Mouse (Mus musculus) CH12.LX (cell line): ENCODE data around the gene Tll1. TPM values are rescaled to one million over a fixed set of nuclear protein-coding genes. Genes with fewer than 3 reads are reported as not detected.

Experiments
- DNase-seq: peaks from one replicate; pipeline ENCODE4 v3.0.0-alpha.2; 2013; ENCODE audit errors: extremely low read depth
- H3K27ac ChIP-seq: 2 replicates; pipeline ENCODE4 v1.5.1; 2012; ENCODE audit warnings: low read depth, mild to moderate bottlenecking, control low read depth, moderate library complexity; ENCODE audit not compliant: insufficient read depth
- H3K27me3 ChIP-seq: replicated peaks from 2 replicates; pipeline ENCODE3; 2012; ENCODE audit warnings: inconsistent platforms
- H3K36me3 ChIP-seq, 2 experiments: replicated peaks in 1 of 2; 2 replicates each; pipeline versions ENCODE3 to v1.6.1; 2012; ENCODE audit warnings: inconsistent platforms in 1 of 2, low read length in 1 of 2, mild to moderate bottlenecking in 1 of 2, mixed read lengths in 1 of 2, moderate library complexity in 1 of 2; ENCODE audit not compliant: control insufficient read depth in 1 of 2, insufficient read depth in 1 of 2
- H3K4me1 ChIP-seq, 2 experiments: 2 replicates each; pipeline ENCODE4 v1.6.1; 2012; ENCODE audit warnings: inconsistent platforms in 1 of 2, moderate library complexity in 1 of 2; ENCODE audit not compliant: insufficient read depth in 2 of 2, control insufficient read depth in 1 of 2
- H3K4me2 ChIP-seq: 2 replicates; pipeline ENCODE4 v1.6.1; 2012; ENCODE audit warnings: low read depth, mild to moderate bottlenecking, control low read depth; ENCODE audit not compliant: poor library complexity, insufficient read depth, severe bottlenecking
- H3K4me3 ChIP-seq, 3 experiments: fragments of 150-350 bp in 1 of 3; sonication (generic) in 1 of 3; replicated peaks in 1 of 3; 2 replicates each; pipeline versions ENCODE3 to v1.5.1; 2011 to 2012; ENCODE audit warnings: low read depth in 2 of 3, low read length in 2 of 3, mild to moderate bottlenecking in 2 of 3, moderate library complexity in 2 of 3, control low read depth in 1 of 3, improper control_type of control experiment in 1 of 3, inconsistent platforms in 1 of 3, mixed read lengths in 1 of 3; ENCODE audit not compliant: poor library complexity in 1 of 3
- H3K79me2 ChIP-seq: replicated peaks from 2 replicates; pipeline ENCODE4 v1.6.1; 2012; ENCODE audit warnings: mild to moderate bottlenecking, moderate library complexity; ENCODE audit not compliant: control insufficient read depth, poor library complexity, insufficient read depth, severe bottlenecking; ENCODE audit errors: extremely low read depth
- H3K9ac ChIP-seq: 2 replicates; pipeline ENCODE4 v1.6.1; 2012; ENCODE audit warnings: low read depth, mild to moderate bottlenecking, control low read depth, moderate library complexity; ENCODE audit not compliant: insufficient read depth
- H3K9me3 ChIP-seq: replicated peaks from 2 replicates; pipeline ENCODE3; 2012; ENCODE audit warnings: low read length, inconsistent platforms, mixed read lengths
- BHLHE40 ChIP-seq: IDR thresholded peaks from 2 replicates; pipeline ENCODE4 v1.6.1; 2011; ENCODE audit warnings: mild to moderate bottlenecking, low read depth, low read length, improper control_type of control experiment
- CHD1 ChIP-seq: IDR thresholded peaks from 2 replicates; pipeline ENCODE4 v1.6.1; 2012; ENCODE audit warnings: low read depth, low read length, improper control_type of control experiment, inconsistent platforms
- CHD2 ChIP-seq: IDR thresholded peaks from 2 replicates; pipeline ENCODE4 v1.6.1; 2011; ENCODE audit warnings: low read length, improper control_type of control experiment
- E2F4 ChIP-seq: IDR thresholded peaks from 2 replicates; pipeline ENCODE4 v1.6.1; 2011; ENCODE audit warnings: low read depth, low read length, improper control_type of control experiment; ENCODE audit not compliant: insufficient replicate concordance
- ELF1 ChIP-seq: IDR thresholded peaks from 2 replicates; pipeline ENCODE4 v1.6.1; 2014; ENCODE audit warnings: low read depth, mild to moderate bottlenecking, inconsistent platforms, low read length, improper control_type of control experiment
- ETS1 ChIP-seq: conservative IDR thresholded peaks from 2 replicates; pipeline ENCODE4 v1.6.1; 2012; ENCODE audit warnings: low read depth, mild to moderate bottlenecking, inconsistent platforms, low read length, improper control_type of control experiment, moderate library complexity
- GABPA ChIP-seq: IDR thresholded peaks from 2 replicates; pipeline ENCODE4 v1.6.1; 2012; ENCODE audit warnings: low read depth, low read length, improper control_type of control experiment, inconsistent platforms; ENCODE audit not compliant: insufficient replicate concordance
- HCFC1 ChIP-seq: IDR thresholded peaks from 2 replicates; pipeline ENCODE4 v1.6.1; 2012; ENCODE audit warnings: low read depth, mild to moderate bottlenecking, inconsistent platforms, low read length, improper control_type of control experiment
- JUN ChIP-seq: IDR thresholded peaks from 2 replicates; pipeline ENCODE4 v1.6.1; 2011; ENCODE audit warnings: low read depth, mild to moderate bottlenecking, low read length, improper control_type of control experiment, moderate library complexity; ENCODE audit not compliant: insufficient read depth
- JUND ChIP-seq: conservative IDR thresholded peaks from 2 replicates; pipeline ENCODE4 v1.6.1; 2011; ENCODE audit warnings: low read depth, low read length, improper control_type of control experiment
- MAFK ChIP-seq: IDR thresholded peaks from 2 replicates; pipeline ENCODE4 v1.6.1; 2011; ENCODE audit warnings: low read length, improper control_type of control experiment; ENCODE audit not compliant: insufficient replicate concordance
- MAX ChIP-seq: IDR thresholded peaks from 2 replicates; pipeline ENCODE4 v1.6.1; 2011; ENCODE audit warnings: low read length, improper control_type of control experiment
- MYC ChIP-seq: IDR thresholded peaks from 2 replicates; pipeline ENCODE4 v1.6.1; 2011; ENCODE audit warnings: low read depth, mild to moderate bottlenecking, improper control_type of control experiment, low read length
- NELFE ChIP-seq: IDR thresholded peaks from 2 replicates; pipeline ENCODE4 v1.6.1; 2011; ENCODE audit warnings: low read depth, low read length, improper control_type of control experiment
- POLR2A ChIP-seq: IDR thresholded peaks from 2 replicates; pipeline ENCODE4 v1.6.1; 2011; ENCODE audit warnings: low read depth, mild to moderate bottlenecking, improper control_type of control experiment, low read length
- RAD21 ChIP-seq: IDR thresholded peaks from 2 replicates; pipeline ENCODE4 v1.6.1; 2011; ENCODE audit warnings: low read depth, mild to moderate bottlenecking, low read length, improper control_type of control experiment, moderate library complexity
- SIN3A ChIP-seq: IDR thresholded peaks from 2 replicates; pipeline ENCODE4 v1.6.1; 2012; ENCODE audit warnings: low read length, improper control_type of control experiment, inconsistent platforms
- SMC3 ChIP-seq: IDR thresholded peaks from 2 replicates; pipeline ENCODE4 v1.6.1; 2011; ENCODE audit warnings: low read depth, low read length, improper control_type of control experiment
- TCF12 ChIP-seq: IDR thresholded peaks from 2 replicates; pipeline ENCODE4 v1.6.1; 2014; ENCODE audit warnings: low read depth, mild to moderate bottlenecking, inconsistent platforms, low read length, improper control_type of control experiment
- USF1 ChIP-seq: IDR thresholded peaks from 2 replicates; pipeline ENCODE4 v1.6.1; 2014; ENCODE audit warnings: low read depth, mild to moderate bottlenecking, inconsistent platforms, low read length, improper control_type of control experiment
- USF2 ChIP-seq: conservative IDR thresholded peaks from 2 replicates; pipeline ENCODE4 v1.6.1; 2011; ENCODE audit warnings: low read depth, low read length, improper control_type of control experiment
- ZKSCAN1 ChIP-seq: IDR thresholded peaks from 2 replicates; pipeline ENCODE4 v1.6.1; 2012; ENCODE audit warnings: low read depth, inconsistent platforms, low read length, improper control_type of control experiment, borderline replicate concordance
- ZMIZ1 ChIP-seq: IDR thresholded peaks from 2 replicates; pipeline ENCODE4 v1.6.1; 2012; ENCODE audit warnings: low read depth, mild to moderate bottlenecking, inconsistent platforms, low read length, improper control_type of control experiment
- ZNF384 ChIP-seq: IDR thresholded peaks from 2 replicates; pipeline ENCODE4 v1.6.1; 2012; ENCODE audit warnings: low read depth, low read length, improper control_type of control experiment, inconsistent platforms
- dilution Hi-C: fragments of 300-500 bp; cut with MboI; formaldehyde crosslinking; loops from 2 replicates; pipeline ENCODE4 v1.14.3; 2020; ENCODE audit warnings: low sequenced_read_pairs; ENCODE audit not compliant: extremely low pct_unique_long_range_greater_than_20kb, extremely low pct_ligation_motif_present
- in situ Hi-C: fragments of 300-500 bp; cut with MboI; formaldehyde crosslinking; loops from 3 replicates; pipeline ENCODE4 v1.14.3; 2019; ENCODE audit warnings: low sequenced_read_pairs, low pct_ligation_motif_present, low pct_unique_long_range_greater_than_20kb, mixed read lengths
- polyA plus RNA-seq: library from polyadenylated mRNA; unstranded; fragments of >175 nt; gene quantifications from 2 replicates; pipeline ENCODE4 v1.2.1, GENCODE M21; 2012; ENCODE audit warnings: low read depth; ENCODE audit not compliant: insufficient read length
- total RNA-seq, 2 experiments: library from RNA; depleted of rRNA; stranded (reverse); fragments of 300-350 nt in 1 of 2; fragments of >200 nt in 1 of 2; gene quantifications; 2 replicates each; pipeline ENCODE4 v1.2.3; 2012 to 2014

Tll1 gene
- total and polyA plus RNA-seq, 3 experiments, result not detected

DNA sequence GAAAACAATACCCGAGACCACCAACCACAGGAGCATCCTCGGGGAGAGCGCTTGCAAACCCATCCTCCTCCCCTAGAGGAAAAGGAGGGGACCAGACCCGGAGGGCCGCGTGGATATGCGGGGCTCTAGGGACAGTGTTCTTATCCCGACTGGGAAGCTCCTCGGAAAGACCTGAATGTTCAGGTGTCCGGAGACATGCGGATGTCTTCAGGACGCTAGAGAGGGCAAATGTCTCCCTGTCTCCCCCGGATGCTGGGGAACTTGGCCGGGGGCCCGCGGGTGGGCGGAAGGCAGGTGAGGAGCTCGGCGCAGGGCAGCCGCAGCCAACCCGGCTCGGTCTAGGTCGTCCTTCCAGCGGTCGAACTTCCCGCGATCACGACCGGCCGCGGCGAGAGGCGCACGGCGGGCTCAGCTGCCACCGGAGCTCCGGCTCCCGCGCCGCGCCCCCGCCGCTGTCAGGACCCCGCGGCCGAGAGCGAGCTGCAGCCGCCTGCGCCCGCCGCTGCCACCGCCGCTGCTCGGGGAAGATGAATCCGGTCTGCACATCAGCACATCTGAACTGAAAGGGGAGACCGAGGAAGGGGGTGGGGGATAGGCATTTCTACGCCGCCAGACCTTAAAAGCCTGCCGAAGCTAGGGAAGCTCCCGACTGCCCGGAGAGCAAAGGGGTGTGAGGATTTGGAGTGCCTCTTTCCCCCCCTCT is 599 bp downstream of the Tll1 start:
- Histone ChIP-seq H3K4me2 (no peak overlapping the region), H3K79me2 (no peaks in the 10 kb centered on the region), H3K9me3 (peaks cover 43% of the 10 kb centered on the region), H3K27ac (no peak overlapping the region), H3K4me1 (no peaks in the 10 kb centered on the region), H3K9ac (no peak overlapping the region), H3K4me3 (no peak overlapping the region), H3K27me3 (no peaks in the 10 kb centered on the region), H3K36me3 (no peaks in the 10 kb centered on the region)
- TF ChIP-seq POLR2A (no peak), ELF1 (no peak), ZMIZ1 (no peak), SIN3A (no peak), JUN (no peak), JUND (no peak)
- no peak for DNase-seq
- dilution Hi-C loops (no loop called here), in situ Hi-C loops (no loop called here)

DNA sequence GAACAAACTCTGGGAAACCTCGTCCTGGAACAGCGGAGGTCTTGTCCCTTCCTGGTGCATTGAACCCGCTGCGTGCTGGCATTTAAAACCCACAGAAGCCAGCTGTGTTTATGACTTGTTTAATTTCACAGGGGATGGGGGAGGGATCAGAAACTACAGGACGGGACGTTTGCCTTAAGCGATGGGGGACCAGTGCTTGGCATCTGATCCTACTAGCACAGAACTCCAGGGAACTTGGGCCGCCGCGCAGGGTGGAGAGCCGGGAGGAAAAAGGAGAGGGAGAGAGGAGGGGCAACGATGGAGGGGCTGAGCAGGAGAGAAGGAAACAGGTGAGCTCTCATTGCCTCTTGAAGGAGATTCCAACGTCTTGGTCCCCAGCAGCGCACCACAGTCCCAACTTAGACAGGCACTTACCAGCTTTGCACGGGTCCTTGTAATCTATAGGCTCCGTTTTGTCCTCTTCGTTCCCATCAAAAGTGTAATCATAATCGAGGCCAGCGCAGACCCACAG is 1.2 kb downstream of the Tll1 start:
- no peak overlapping the region for H3K4me3 ChIP-seq

DNA sequence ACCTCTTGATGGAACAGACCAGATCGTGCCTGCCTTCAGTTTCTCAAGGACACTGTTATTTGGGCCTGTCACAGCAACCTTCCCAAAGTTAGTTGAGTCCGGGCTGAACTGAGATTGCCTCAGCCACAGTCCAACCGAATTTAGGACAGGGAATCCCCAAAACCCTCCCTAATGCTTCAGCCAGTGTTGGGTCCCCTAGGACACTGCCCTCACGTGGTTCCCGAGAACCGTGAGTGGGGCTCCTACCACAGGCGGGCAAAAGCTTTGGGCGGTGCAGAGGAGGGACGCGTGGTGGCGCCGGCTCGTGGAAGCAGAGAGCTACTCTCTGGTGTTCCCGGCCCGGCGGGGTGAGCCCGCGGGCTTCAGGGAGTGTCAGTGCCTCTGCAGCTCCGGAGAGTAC is 1.9 kb downstream of the Tll1 start:
- H3K4me3 ChIP-seq, result no peak overlapping the region
- H3K4me1 ChIP-seq, result no peaks in the 10 kb centered on the region
- in situ Hi-C loops (no loop called here), dilution Hi-C loops (no loop called here)
- H3K79me2 ChIP-seq, result no peaks in the 10 kb centered on the region
- H3K27me3 ChIP-seq, result no peaks in the 10 kb centered on the region
- no peak overlapping the region for H3K4me2 ChIP-seq
- H3K9ac ChIP-seq, result no peak overlapping the region
- TF ChIP-seq CHD2 (no peak), MAFK (no peak), CHD1 (no peak), USF1 (no peak), TCF12 (no peak), ZKSCAN1 (no peak), E2F4 (no peak), BHLHE40 (no peak), RAD21 (no peak), MAX (no peak), ZNF384 (no peak), MYC (no peak), NELFE (no peak), ETS1 (no peak)
- H3K36me3 ChIP-seq, result no peaks in the 10 kb centered on the region
- H3K9me3 ChIP-seq, result peaks cover 43% of the 10 kb centered on the region
- DNase-seq, result no peak
- no peak overlapping the region for H3K27ac ChIP-seq

More for the DNA sequence above, 1.2 kb downstream of the Tll1 start:
- Histone ChIP-seq H3K9ac (no peak overlapping the region), H3K36me3 (no peaks in the 10 kb centered on the region), H3K27ac (no peak overlapping the region), H3K79me2 (no peaks in the 10 kb centered on the region), H3K9me3 (peaks cover 43% of the 10 kb centered on the region), H3K4me1 (no peaks in the 10 kb centered on the region), H3K27me3 (no peaks in the 10 kb centered on the region), H3K4me2 (no peak overlapping the region)
- in situ Hi-C loops (no loop called here), dilution Hi-C loops (no loop called here)
- no peak for TF ChIP-seq USF2
- TF ChIP-seq ZMIZ1, result no peak
- TF ChIP-seq HCFC1, result no peak
- no peak for TF ChIP-seq POLR2A
- no peak for TF ChIP-seq SMC3
- no peak for TF ChIP-seq JUND
- TF ChIP-seq GABPA, result no peak
- no peak for TF ChIP-seq ZKSCAN1
- no peak for TF ChIP-seq SIN3A
- no peak for TF ChIP-seq MAX
- DNase-seq, result no peak
